Mouse (Mus musculus) stomach, postnatal 0 days (tissue): ENCODE results near the gene Erg. TPM values are rescaled to one million over a fixed set of nuclear protein-coding genes. Genes with fewer than 3 reads are reported as not detected.

Experiments used
- ATAC-seq: fragments of 200-750 bp; cut with Nextera tagmentation; 2 replicates; pipeline ENCODE4 v1.8.0; 2017; ENCODE audit not compliant: low FRiP score, low TSS enrichment
- DNase-seq: peaks from one replicate; pipeline ENCODE4 v3.0.0-alpha.2; 2016; ENCODE audit warnings: low spot score
- H3K27ac ChIP-seq: fragments of 300-500 bp; sonication (generic); replicated peaks from 2 replicates; pipeline ENCODE4 v1.5.1; 2014; ENCODE audit warnings: mild to moderate bottlenecking, control low read depth
- H3K27me3 ChIP-seq: fragments of 300-500 bp; sonication (generic); 2 replicates; pipeline ENCODE4 v1.6.1; 2014; ENCODE audit warnings: low read length; ENCODE audit not compliant: control insufficient read depth, insufficient read depth
- H3K36me3 ChIP-seq: fragments of 300-500 bp; sonication (generic); 2 replicates; pipeline ENCODE4 v1.6.1; 2014; ENCODE audit warnings: low read length, mixed read lengths; ENCODE audit not compliant: control insufficient read depth, insufficient read depth
- H3K4me1 ChIP-seq: fragments of 300-500 bp; sonication (generic); replicated peaks from 2 replicates; pipeline ENCODE4 v1.6.1; 2014; ENCODE audit warnings: antibody characterized with exemption; ENCODE audit not compliant: control insufficient read depth, insufficient read depth
- H3K4me2 ChIP-seq: fragments of 300-500 bp; sonication (generic); replicated peaks from 2 replicates; pipeline ENCODE4 v1.6.1; 2014; ENCODE audit warnings: low read depth, mild to moderate bottlenecking, control low read depth, moderate library complexity
- H3K4me3 ChIP-seq: fragments of 300-500 bp; sonication (generic); 2 replicates; pipeline ENCODE4 v1.5.1; 2014; ENCODE audit warnings: low read depth, low read length, control low read depth
- H3K9ac ChIP-seq: fragments of 300-500 bp; sonication (generic); 2 replicates; pipeline ENCODE4 v1.6.1; 2014; ENCODE audit warnings: mild to moderate bottlenecking, low read length, control low read depth, mixed read lengths
- H3K9me3 ChIP-seq: fragments of 300-500 bp; sonication (generic); 2 replicates; pipeline ENCODE4 v1.6.1; 2016; ENCODE audit warnings: low read length; ENCODE audit not compliant: control insufficient read depth
- CTCF ChIP-seq: IDR thresholded peaks from 2 replicates; pipeline ENCODE4 v1.5.1; 2016; ENCODE audit warnings: antibody characterized with exemption, low read depth, mild to moderate bottlenecking, moderate library complexity
- EP300 ChIP-seq: optimal IDR thresholded peaks from 2 replicates; pipeline ENCODE3; 2016; ENCODE audit warnings: antibody characterized with exemption
- WGBS: fragments of 180-500 bp; shearing (Covaris S2); extraction: QIAGEN DNeasy Blood & Tissue Kit; methylation state at CpG from one replicate; pipeline ENCODE4 v1.1.7; 2014; 5-methylcytosine and 5-hydroxymethylcytosine counted together
- polyA plus RNA-seq: library from polyadenylated mRNA; unstranded; fragments of >200 nt; fragmentation: Nextera tagmentation; extraction: Ambion mirVana; gene quantifications from 2 replicates; pipeline ENCODE4 v1.2.1, GENCODE M21; 2015

The Erg gene
- polyA plus RNA-seq, 1 experiment from 2014 or later, result 2.1 TPM

DNA sequence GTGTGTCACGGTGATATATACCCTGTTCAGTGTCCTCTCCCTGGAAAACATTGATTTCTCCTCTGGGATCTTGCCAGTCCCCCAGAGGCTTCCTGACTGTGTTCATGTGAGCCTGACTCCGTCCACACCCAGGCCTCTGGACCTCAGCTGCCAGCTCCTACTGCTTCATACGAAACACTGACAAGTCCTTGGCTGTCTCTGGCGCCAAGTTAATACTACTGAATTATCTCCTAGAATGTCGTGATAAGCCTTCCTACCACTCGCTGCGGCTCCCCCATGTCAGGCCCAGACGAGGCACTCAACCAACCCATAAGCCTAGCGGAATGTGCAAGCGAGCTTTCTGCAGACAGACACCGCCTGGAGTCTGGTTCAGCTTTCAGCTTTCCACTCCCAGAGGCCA is 210.0 kb downstream of the Erg start:
- H3K4me3 ChIP-seq, result no peak overlapping the region
- H3K36me3 ChIP-seq, result no peaks in the 10 kb centered on the region
- no peak overlapping the region for H3K4me2 ChIP-seq
- H3K9ac ChIP-seq, result no peak overlapping the region
- no peaks in the 10 kb centered on the region for H3K4me1 ChIP-seq
- no peaks in the 10 kb centered on the region for H3K9me3 ChIP-seq
- peak; percentile 30 for DNase-seq
- no peaks in the 10 kb centered on the region for H3K27me3 ChIP-seq
- 24% methylated on average over 11 of the region's 11 CpGs for WGBS
- peak; percentile 62; the same call in 1 of the 2 replicates for ATAC-seq
- TF ChIP-seq EP300, result no peak
- no peak for TF ChIP-seq CTCF
- peak overlapping the region; percentile 61 for H3K27ac ChIP-seq

DNA sequence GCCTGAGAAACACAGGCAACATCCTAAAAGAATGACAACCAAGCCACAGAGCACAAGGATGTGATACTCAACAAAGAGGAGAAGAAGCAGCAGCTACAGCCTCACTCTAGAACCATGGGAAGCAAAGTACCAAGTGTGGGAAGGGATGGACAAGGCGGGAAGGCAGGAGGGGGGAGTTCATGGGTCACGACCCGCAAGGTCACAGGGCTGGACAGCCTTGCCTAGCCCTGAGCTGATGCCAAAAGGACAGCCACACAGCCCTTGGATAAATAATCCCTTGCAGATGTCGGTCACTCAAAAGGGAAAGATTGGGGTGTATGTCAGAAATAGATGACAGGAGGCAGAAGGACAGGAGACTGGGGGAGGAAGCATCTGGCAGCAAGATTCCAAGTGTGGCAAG is 211.7 kb downstream of the Erg start:
- ATAC-seq (no peak), DNase-seq (no peak)
- Histone ChIP-seq H3K36me3 (no peaks in the 10 kb centered on the region), H3K27ac (no peak overlapping the region), H3K4me1 (no peaks in the 10 kb centered on the region), H3K4me2 (no peak overlapping the region), H3K9ac (no peak overlapping the region), H3K27me3 (no peaks in the 10 kb centered on the region), H3K4me3 (no peak overlapping the region), H3K9me3 (no peaks in the 10 kb centered on the region)
- 85% methylated on average over 4 of the region's 4 CpGs for WGBS
- TF ChIP-seq EP300, result no peak
- TF ChIP-seq CTCF, result no peak

DNA sequence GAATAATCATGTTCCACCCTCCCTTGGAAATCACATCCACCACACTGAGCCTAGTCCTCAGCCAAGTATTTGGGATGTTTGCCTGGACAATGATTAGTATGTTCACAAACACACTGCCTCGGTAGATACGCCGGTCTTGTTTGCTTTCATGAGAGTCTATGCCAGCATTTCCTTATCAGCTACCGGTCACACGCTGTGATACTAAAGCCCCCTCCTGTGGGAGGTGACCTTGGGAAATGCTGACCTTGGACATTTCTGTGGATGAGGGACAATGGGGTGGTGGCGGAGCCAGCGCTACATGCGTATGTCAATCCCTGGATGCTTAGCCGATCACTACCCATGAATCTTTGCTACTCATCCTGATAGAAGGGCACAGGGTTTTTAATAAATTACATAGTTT is 213.4 kb downstream of the Erg start:
- H3K36me3 ChIP-seq, result no peaks in the 10 kb centered on the region
- H3K9ac ChIP-seq, result no peak overlapping the region
- ATAC-seq (no peak), DNase-seq (no peak)
- H3K4me2 ChIP-seq, result no peak overlapping the region
- no peak overlapping the region for H3K27ac ChIP-seq
- no peaks in the 10 kb centered on the region for H3K4me1 ChIP-seq
- 60% methylated on average over 9 of the region's 9 CpGs for WGBS
- H3K9me3 ChIP-seq, result no peaks in the 10 kb centered on the region
- no peak overlapping the region for H3K4me3 ChIP-seq
- TF ChIP-seq EP300, result no peak
- no peak for TF ChIP-seq CTCF
- H3K27me3 ChIP-seq, result no peaks in the 10 kb centered on the region

DNA sequence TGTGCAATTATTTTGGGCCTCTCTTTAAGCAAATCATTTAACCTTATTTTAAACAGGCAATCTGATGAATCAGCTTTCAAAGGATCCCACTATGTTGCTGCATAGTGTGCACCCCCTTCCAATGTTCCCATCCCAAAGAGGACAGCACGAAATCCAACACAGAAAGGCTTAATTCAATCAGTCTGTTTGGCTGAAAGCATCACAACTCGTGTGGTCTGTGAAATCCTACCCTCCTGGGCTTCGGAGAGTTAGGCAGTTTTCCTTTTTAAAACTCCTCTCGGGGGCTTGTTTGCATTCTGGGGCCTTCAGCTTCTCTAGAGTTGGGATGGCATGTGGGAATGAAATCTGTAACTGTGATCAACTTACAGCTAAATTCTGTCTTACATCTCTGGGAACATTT is 214.7 kb downstream of the Erg start:
- H3K27ac ChIP-seq, result no peak overlapping the region
- TF ChIP-seq CTCF (no peak), EP300 (no peak)

DNA sequence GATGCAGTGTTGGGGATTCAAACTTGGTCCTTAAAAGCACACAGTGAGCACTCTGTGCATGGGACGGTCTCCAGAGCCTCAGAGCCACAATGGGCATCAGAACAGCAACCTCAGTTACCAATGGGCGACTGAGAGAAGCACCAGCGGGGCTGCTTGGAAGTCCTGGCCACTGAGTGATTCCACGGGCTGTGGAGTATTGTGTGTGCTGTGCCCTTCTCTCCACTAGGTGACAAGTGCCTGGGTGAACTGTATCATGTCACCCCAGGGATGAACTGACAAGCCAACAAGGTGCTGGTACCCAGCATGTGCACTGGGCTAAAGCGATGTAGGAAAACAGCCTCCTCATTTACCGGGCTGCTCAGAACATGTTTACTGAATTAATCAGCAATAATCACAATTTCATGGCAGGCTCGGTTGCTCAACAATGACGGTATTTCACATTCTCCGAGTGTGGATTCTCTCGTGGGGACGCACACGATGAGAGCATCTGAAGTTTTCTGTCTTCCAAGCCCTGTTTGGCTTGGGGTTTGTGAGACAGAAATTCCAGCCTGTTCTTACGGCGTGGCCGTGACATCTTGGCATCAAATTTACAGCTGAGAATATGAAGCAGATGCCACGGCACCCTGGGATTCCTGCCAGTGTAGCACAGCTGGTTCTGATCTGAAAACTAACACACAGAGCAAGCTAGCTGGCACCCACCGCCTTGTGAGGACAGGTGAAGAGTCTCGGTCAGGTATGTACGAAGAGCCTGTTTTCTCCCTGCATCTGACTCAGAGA is 219.2 kb downstream of the Erg start:
- WGBS, result 66% methylated on average over 19 of the region's 19 CpGs
- H3K4me3 ChIP-seq, result no peak overlapping the region
- no peak overlapping the region for H3K27ac ChIP-seq
- DNase-seq (no peak), ATAC-seq (no peak)
- no peaks in the 10 kb centered on the region for H3K9me3 ChIP-seq
- no peaks in the 10 kb centered on the region for H3K4me1 ChIP-seq
- no peaks in the 10 kb centered on the region for H3K36me3 ChIP-seq
- H3K4me2 ChIP-seq, result no peak overlapping the region
- H3K9ac ChIP-seq, result no peak overlapping the region
- TF ChIP-seq EP300, result no peak
- TF ChIP-seq CTCF, result 0 out of 2 replicates have a peak, but pooled peaks have one; percentile 8
- no peaks in the 10 kb centered on the region for H3K27me3 ChIP-seq

More for the DNA sequence above, 214.7 kb downstream of the Erg start:
- Histone ChIP-seq H3K36me3 (no peaks in the 10 kb centered on the region), H3K27me3 (no peaks in the 10 kb centered on the region), H3K4me3 (no peak overlapping the region), H3K9me3 (no peaks in the 10 kb centered on the region), H3K4me2 (no peak overlapping the region), H3K4me1 (no peaks in the 10 kb centered on the region), H3K9ac (no peak overlapping the region)
- no peak for ATAC-seq
- WGBS, result 25% methylated on average over 4 of the region's 4 CpGs
- no peak for DNase-seq

DNA sequence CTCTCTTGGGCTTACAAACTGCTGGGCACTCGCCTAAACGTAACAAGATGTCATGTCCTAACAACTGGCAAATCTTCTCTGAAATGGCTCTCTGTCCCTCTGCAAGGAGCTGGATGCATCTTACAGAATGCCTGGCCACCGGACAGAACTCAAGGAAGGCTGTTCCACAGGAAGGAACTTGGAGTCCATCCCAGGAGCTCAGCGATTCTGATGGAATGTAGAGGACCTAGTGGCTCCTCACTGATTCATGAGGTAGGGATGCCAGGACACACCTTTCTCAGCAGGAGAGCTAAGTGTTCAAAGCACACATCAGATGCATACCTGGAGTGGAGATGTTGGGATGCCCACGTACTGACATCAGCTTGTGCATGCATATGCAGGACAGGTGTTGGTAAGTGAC is 221.2 kb downstream of the Erg start:
- DNase-seq (no peak), ATAC-seq (no peak)

More for the DNA sequence above, 221.2 kb downstream of the Erg start:
- no peaks in the 10 kb centered on the region for H3K4me1 ChIP-seq
- no peaks in the 10 kb centered on the region for H3K36me3 ChIP-seq
- no peaks in the 10 kb centered on the region for H3K27me3 ChIP-seq
- no peak overlapping the region for H3K27ac ChIP-seq
- 71% methylated on average over 5 of the region's 5 CpGs for WGBS
- H3K9ac ChIP-seq, result no peak overlapping the region
- no peak overlapping the region for H3K4me2 ChIP-seq
- H3K4me3 ChIP-seq, result no peak overlapping the region
- TF ChIP-seq EP300, result no peak
- no peak for TF ChIP-seq CTCF
- no peaks in the 10 kb centered on the region for H3K9me3 ChIP-seq
